Mouse (Mus musculus) liver, postnatal 0 days (tissue): Measurements from ENCODE around the gene Brwd1.

Experiments
- CTCF ChIP-seq: sonication (generic); IDR thresholded peaks from 2 replicates; pipeline ENCODE4 v1.5.1; 2016; ENCODE audit warnings: antibody characterized with exemption, low read depth
- EP300 ChIP-seq: IDR thresholded peaks from 2 replicates; pipeline ENCODE4 v1.6.1; 2016; ENCODE audit warnings: antibody characterized with exemption, low read depth, mild to moderate bottlenecking

- TF ChIP-seq CTCF = no peak
- TF ChIP-seq EP300 = no peak
Observed at GRCm38 (mm10) chr16:96026256-96026655, 56.1 kb downstream of the Brwd1 start.
